Mouse (Mus musculus): ENCODE measurements around the gene Sh3pxd2a. TPM values are rescaled to one million over a fixed set of nuclear protein-coding genes. Genes with fewer than 3 reads are reported as not detected.

Gene Sh3pxd2a
- polyA plus RNA-seq, 1 experiment from 2014 or later = 7.4 TPM

DNA sequence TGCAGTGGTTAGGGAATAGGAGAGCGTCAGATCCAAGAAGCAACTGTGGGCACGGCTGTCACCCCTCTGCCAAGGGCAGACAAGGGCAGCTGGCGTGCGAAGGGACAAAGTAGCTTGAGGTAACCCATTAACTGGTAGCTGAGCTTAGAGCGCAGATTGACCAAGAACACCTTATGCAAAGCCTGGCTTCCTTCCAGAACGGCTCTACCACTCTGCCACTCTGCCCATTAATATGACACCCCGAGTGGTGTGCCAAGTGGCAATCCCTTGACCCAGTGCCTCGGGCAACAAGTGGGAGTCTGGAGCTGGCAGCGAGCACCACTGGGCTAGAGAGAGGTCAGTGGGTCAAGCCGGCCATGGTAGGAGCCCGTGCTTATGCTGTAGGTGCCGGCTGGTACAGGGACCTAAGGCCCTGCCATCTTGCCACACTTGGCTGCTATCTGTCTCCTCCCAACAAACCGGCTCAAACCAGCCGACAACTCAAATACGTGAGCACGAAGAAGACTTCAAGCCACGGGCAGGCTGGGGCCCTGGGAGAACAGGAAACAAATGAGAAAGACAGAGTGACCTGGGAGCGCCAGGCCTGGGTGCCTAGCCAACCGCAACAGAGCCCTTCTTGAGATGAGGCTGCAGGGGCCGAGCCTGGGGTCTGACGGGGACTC is 161.9 kb downstream of the Sh3pxd2a start:
- Histone ChIP-seq H3K4me2 (ENCODE audit: low read depth, low read length) (peak overlapping the region; percentile 19; the same call in 1 of the 2 replicates), H3K36me3 (replicated peaks; ENCODE audit: control insufficient read depth, insufficient read depth, low read depth, low read length) (no peaks in the 10 kb centered on the region; the same call in 1 of the 2 replicates), H3K4me3 (ENCODE audit: low read depth, low read length) (no peak overlapping the region), H3K9ac (replicated peaks; ENCODE audit: low read length) (peak overlapping the region; percentile 37), H3K27ac (replicated peaks; ENCODE audit: low read depth, low read length) (peak overlapping the region; percentile 90), H3K4me1 (ENCODE audit: control insufficient read depth, insufficient read depth, low read length) (peaks cover 9% of the 10 kb centered on the region), H3K27me3 (ENCODE audit: control insufficient read depth, insufficient read depth, low read length) (no peaks in the 10 kb centered on the region), H3K9me3 (replicated peaks; ENCODE audit: control insufficient read depth, low read length) (no peaks in the 10 kb centered on the region)
- WGBS = 48% methylated on average over 21 of the region's 21 CpGs
- DNase-seq (ENCODE audit: low spot score) (no peak), ATAC-seq (replicated peaks; ENCODE audit: insufficient number of reproducible peaks, low FRiP score, low TSS enrichment, low read depth) (peak; percentile 19)

DNA sequence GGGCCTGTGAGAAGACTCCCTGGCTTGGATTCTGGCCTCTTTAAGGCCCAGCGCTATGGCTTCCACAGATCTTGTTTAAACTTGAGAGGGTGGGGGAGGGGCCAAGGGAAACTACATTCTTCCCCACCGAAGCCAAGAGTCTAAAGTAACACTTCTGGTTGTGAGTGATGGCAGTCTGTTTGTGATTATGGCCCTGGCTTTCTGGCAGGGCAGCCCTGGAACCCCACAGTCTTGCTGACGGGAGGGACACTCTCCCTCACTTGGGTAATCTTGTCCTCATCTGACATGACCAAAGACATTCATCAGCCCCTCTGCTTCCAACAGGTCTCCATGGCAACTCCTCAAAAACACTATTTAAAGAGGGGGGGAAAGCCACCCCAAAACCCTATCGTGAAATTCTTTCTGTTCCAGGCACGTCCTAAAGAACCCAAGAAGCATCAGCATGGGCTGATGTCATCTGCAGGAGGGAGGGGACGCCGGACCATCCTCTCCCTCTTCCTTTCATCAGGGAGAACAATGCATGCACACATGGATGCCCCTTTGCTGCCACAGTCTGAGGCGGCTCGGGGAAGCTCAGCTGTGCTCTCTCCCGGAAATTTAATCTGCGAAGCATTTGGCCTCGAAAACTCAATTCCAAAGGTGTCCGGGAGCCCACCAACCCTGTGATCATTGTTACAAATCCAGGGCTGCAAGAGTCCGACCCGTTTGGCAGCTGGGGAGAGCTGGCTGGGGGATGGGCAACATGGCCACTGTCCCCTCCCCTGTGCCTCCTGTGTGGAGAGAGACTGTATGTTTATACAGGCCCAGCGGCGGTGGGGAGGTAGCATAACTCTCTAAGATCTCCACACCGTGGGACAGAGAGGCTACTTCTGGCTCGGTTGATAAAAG is 162.7 kb downstream of the Sh3pxd2a start:
- ATAC-seq (replicated peaks; ENCODE audit: insufficient number of reproducible peaks, low FRiP score, low TSS enrichment, low read depth) (peak; percentile 76), DNase-seq (ENCODE audit: low spot score) (peak; percentile 88)
- H3K9ac ChIP-seq (replicated peaks; ENCODE audit: low read length) = peak overlapping the region; percentile 37
- no peaks in the 10 kb centered on the region for H3K27me3 ChIP-seq (ENCODE audit: control insufficient read depth, insufficient read depth, low read length)
- no peaks in the 10 kb centered on the region for H3K9me3 ChIP-seq (replicated peaks; ENCODE audit: control insufficient read depth, low read length)
- peak overlapping the region; percentile 90 for H3K27ac ChIP-seq (replicated peaks; ENCODE audit: low read depth, low read length)
- no peak overlapping the region for H3K4me3 ChIP-seq (ENCODE audit: low read depth, low read length)
- H3K36me3 ChIP-seq (replicated peaks; ENCODE audit: control insufficient read depth, insufficient read depth, low read depth, low read length) = no peaks in the 10 kb centered on the region; the same call in 1 of the 2 replicates
- peak overlapping the region; percentile 19 for H3K4me2 ChIP-seq (ENCODE audit: low read depth, low read length)
- WGBS = 4% methylated on average over 19 of the region's 19 CpGs
- peaks cover 9% of the 10 kb centered on the region for H3K4me1 ChIP-seq (ENCODE audit: control insufficient read depth, insufficient read depth, low read length)

DNA sequence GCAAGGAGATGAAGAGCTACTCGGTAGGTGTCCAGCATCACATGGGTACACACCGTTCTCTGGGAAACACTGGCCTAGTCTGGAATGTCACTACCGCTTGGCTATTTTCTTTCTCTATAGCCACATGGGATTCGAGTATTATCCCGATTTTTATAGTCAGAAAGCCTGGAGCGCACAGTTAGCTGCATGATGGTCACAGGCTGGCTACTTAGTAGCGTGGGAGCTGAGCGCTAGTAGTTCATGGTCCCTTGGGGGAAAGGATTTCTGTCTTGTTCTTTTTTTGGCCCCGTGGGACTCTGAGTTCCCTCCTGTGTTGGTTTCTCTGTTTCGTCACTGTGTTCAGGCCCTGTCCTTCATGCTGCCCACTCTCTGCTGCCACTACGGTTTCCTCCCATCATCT is 166.1 kb downstream of the Sh3pxd2a start:
- no peak overlapping the region for H3K4me3 ChIP-seq (ENCODE audit: low read depth, low read length)
- H3K9me3 ChIP-seq (replicated peaks; ENCODE audit: control insufficient read depth, low read length) = no peaks in the 10 kb centered on the region
- ATAC-seq (replicated peaks; ENCODE audit: insufficient number of reproducible peaks, low FRiP score, low TSS enrichment, low read depth) = no peak
- DNase-seq (ENCODE audit: low spot score) = no peak
- peaks cover 9% of the 10 kb centered on the region for H3K4me1 ChIP-seq (ENCODE audit: control insufficient read depth, insufficient read depth, low read length)
- H3K36me3 ChIP-seq (replicated peaks; ENCODE audit: control insufficient read depth, insufficient read depth, low read depth, low read length) = no peaks in the 10 kb centered on the region; the same call in 1 of the 2 replicates
- no peak overlapping the region for H3K27ac ChIP-seq (replicated peaks; ENCODE audit: low read depth, low read length)
- no peak overlapping the region for H3K9ac ChIP-seq (replicated peaks; ENCODE audit: low read length)
- no peaks in the 10 kb centered on the region for H3K27me3 ChIP-seq (ENCODE audit: control insufficient read depth, insufficient read depth, low read length)
- WGBS = 85% methylated on average over 11 of the region's 11 CpGs
- H3K4me2 ChIP-seq (ENCODE audit: low read depth, low read length) = no peak overlapping the region

DNA sequence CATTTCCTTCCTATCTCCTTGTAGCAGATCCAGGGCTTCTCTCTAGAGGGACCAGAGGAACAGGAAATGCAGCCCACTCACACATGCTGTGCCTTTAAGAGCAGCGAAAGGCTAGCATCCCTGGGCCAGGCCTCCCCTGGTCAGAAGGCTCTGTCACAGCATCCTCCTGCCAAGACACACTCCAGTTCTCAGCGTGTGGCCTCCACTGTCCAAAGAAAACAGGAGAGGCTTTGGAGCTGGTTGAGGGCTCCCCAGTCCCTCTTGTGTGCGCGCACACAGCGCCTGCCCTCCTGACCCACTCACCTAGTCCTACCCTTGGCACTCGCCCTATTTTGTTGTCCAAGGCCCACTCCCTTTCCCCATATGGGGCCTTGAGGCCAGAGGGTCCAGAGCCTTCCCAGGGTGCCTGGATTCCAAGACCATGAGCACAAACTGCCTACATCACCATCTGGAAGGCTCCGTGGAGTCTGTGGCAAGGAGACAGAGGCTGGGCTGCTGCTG is 171.7 kb downstream of the Sh3pxd2a start:
- Histone ChIP-seq H3K4me1 (ENCODE audit: control insufficient read depth, insufficient read depth, low read length) (peaks cover 16% of the 10 kb centered on the region), H3K9ac (replicated peaks; ENCODE audit: low read length) (peak overlapping the region; percentile 7; the same call in 1 of the 2 replicates), H3K27me3 (ENCODE audit: control insufficient read depth, insufficient read depth, low read length) (no peaks in the 10 kb centered on the region), H3K4me2 (ENCODE audit: low read depth, low read length) (no peak overlapping the region), H3K4me3 (ENCODE audit: low read depth, low read length) (no peak overlapping the region), H3K36me3 (replicated peaks; ENCODE audit: control insufficient read depth, insufficient read depth, low read depth, low read length) (no peaks in the 10 kb centered on the region), H3K9me3 (replicated peaks; ENCODE audit: control insufficient read depth, low read length) (no peaks in the 10 kb centered on the region), H3K27ac (replicated peaks; ENCODE audit: low read depth, low read length) (peak overlapping the region; percentile 16)
- ATAC-seq (replicated peaks; ENCODE audit: insufficient number of reproducible peaks, low FRiP score, low TSS enrichment, low read depth) = no peak
- WGBS = 28% methylated on average over 7 of the region's 7 CpGs
- DNase-seq (ENCODE audit: low spot score) = no peak

DNA sequence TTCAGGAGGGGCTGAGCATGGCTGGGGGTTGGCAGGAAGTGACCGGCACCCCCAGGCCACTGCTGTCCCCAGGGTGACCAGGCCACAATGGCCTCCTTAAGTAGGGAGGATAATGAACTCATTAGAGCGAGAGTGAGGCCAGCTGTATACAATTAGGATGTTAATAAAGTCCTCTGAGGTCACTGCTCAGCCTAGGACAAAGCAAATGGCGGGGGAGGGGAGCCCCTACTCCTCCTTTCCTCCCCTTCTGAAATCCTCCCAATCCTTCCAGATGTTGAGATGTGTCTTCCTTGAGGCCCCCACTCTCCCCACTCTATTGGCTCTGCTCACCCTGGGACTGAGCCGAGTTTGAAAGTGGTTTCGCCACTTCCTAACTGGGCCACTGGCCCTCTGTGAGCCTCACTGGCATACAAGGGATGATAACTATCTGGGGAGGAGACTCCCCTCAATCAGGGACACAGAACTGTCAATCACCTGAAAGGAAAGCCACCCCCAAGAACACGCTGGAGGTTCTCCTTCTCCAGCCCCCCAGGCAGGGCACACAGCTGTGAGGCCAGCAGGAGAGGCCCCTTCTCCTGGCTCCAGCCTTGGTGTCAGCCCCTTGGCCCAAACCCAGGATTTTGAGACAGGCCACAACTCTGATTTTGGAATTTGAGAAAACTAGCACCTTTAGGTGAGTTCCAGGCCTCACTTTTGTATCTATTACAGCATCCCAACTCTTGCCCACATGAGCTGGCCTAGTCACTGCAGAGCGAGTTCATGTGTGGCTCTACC is 172.7 kb downstream of the Sh3pxd2a start:
- Histone ChIP-seq H3K36me3 (replicated peaks; ENCODE audit: control insufficient read depth, insufficient read depth, low read depth, low read length) (no peaks in the 10 kb centered on the region), H3K27me3 (ENCODE audit: control insufficient read depth, insufficient read depth, low read length) (no peaks in the 10 kb centered on the region), H3K4me3 (ENCODE audit: low read depth, low read length) (no peak overlapping the region), H3K4me2 (ENCODE audit: low read depth, low read length) (no peak overlapping the region), H3K9ac (replicated peaks; ENCODE audit: low read length) (0 out of 2 replicates have a peak overlapping the region, but pooled peaks have one; percentile 9), H3K9me3 (replicated peaks; ENCODE audit: control insufficient read depth, low read length) (no peaks in the 10 kb centered on the region), H3K4me1 (ENCODE audit: control insufficient read depth, insufficient read depth, low read length) (peaks cover 16% of the 10 kb centered on the region), H3K27ac (replicated peaks; ENCODE audit: low read depth, low read length) (peak overlapping the region; percentile 16)
- DNase-seq (ENCODE audit: low spot score) (peak; percentile 61), ATAC-seq (replicated peaks; ENCODE audit: insufficient number of reproducible peaks, low FRiP score, low TSS enrichment, low read depth) (peak; percentile 57)
- WGBS = 22% methylated on average over 7 of the region's 7 CpGs

DNA sequence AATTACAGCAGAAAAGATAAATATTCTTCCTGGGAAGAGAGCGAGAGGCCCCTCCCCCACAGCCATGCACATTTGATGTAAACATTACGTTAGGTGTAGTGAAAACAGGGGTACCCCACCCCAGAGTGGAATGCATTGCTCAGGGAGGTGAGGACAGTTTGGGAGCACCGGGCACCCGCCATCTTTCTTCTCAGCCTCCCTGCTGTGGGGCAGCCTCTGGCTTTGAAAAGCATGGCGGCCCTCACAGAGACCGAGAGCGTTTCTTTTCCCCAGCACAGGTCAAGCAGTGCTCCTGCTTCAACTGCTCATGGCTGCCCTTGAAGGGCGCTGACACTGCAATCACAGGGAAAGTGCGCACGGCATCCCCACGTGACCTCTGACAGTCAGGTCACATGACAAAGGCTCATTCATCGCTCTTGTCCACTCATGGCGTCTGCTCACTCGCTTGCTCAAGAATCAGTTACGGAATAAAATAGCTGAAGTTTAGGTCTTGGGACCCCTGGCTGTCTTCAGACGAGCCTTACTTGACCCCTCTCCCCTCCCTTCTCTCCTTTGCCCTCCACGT is 177.2 kb downstream of the Sh3pxd2a start:
- H3K36me3 ChIP-seq (replicated peaks; ENCODE audit: control insufficient read depth, insufficient read depth, low read depth, low read length) = no peaks in the 10 kb centered on the region; the same call in 1 of the 2 replicates
- H3K9ac ChIP-seq (replicated peaks; ENCODE audit: low read length) = no peak overlapping the region
- H3K9me3 ChIP-seq (replicated peaks; ENCODE audit: control insufficient read depth, low read length) = no peaks in the 10 kb centered on the region
- H3K4me1 ChIP-seq (ENCODE audit: control insufficient read depth, insufficient read depth, low read length) = peaks cover 8% of the 10 kb centered on the region; the same call in 1 of the 2 replicates
- H3K27ac ChIP-seq (replicated peaks; ENCODE audit: low read depth, low read length) = no peak overlapping the region
- H3K4me3 ChIP-seq (ENCODE audit: low read depth, low read length) = no peak overlapping the region
- 29% methylated on average over 17 of the region's 17 CpGs for WGBS
- H3K27me3 ChIP-seq (ENCODE audit: control insufficient read depth, insufficient read depth, low read length) = no peaks in the 10 kb centered on the region
- ATAC-seq (replicated peaks; ENCODE audit: insufficient number of reproducible peaks, low FRiP score, low TSS enrichment, low read depth) (no peak), DNase-seq (ENCODE audit: low spot score) (peak; percentile 38)
- no peak overlapping the region for H3K4me2 ChIP-seq (ENCODE audit: low read depth, low read length)

DNA sequence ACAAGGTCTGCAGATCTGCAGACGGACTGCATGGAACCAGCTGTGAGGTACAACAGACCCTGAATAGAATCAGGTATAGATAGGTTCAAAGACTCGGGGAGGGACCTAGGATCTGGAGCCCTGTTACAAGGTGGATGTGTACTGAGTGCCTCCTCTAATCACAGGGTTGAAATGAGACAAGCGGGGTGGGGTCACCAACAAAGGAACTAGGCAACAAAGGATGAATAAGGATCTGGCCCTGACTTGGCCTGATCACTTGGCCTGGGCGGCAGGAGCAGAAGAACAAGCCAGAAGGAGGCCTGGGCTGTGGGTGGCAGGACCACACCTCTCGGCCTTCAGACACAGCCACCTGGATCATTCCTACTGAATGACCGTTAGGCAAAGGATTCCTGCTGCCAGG is 178.6 kb downstream of the Sh3pxd2a start:
- Histone ChIP-seq H3K4me2 (ENCODE audit: low read depth, low read length) (no peak overlapping the region), H3K36me3 (replicated peaks; ENCODE audit: control insufficient read depth, insufficient read depth, low read depth, low read length) (peaks cover 2% of the 10 kb centered on the region; the same call in 1 of the 2 replicates), H3K4me1 (ENCODE audit: control insufficient read depth, insufficient read depth, low read length) (no peaks in the 10 kb centered on the region), H3K27me3 (ENCODE audit: control insufficient read depth, insufficient read depth, low read length) (no peaks in the 10 kb centered on the region), H3K9ac (replicated peaks; ENCODE audit: low read length) (no peak overlapping the region), H3K4me3 (ENCODE audit: low read depth, low read length) (no peak overlapping the region), H3K27ac (replicated peaks; ENCODE audit: low read depth, low read length) (no peak overlapping the region), H3K9me3 (replicated peaks; ENCODE audit: control insufficient read depth, low read length) (no peaks in the 10 kb centered on the region)
- DNase-seq (ENCODE audit: low spot score) (no peak), ATAC-seq (replicated peaks; ENCODE audit: insufficient number of reproducible peaks, low FRiP score, low TSS enrichment, low read depth) (no peak)
- WGBS = 83% methylated on average over 6 of the region's 6 CpGs

All from embryonic facial prominence, embryonic 11.5 days (tissue).